Mouse (Mus musculus): ENCODE measurements around the gene Amd1.

DNA sequence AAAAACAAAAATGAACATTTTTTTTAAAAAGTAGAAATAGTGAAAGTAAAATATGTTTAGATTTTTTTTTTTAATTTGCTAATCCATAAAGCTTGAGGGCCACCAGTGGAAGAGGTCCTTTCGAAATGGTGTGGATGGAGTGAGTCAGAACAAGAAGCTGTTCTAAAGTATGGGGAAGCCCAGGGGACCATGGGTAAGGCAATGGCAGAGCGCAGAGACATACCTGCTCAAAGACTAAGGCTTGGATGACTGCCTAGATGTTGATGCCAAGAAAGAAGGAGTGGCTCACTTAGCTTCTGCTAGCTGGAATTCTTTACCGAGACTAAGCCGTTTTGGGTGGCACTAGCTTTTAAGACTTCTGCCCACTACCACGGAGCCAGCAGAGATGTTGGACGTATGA, 39.8 kb downstream of the Amd1 start:
- no peak for TF ChIP-seq CTCF (IDR thresholded peaks at IDR 0.05; ENCODE audit: borderline replicate concordance, insufficient read depth, low read depth, low read length)
- no peak for TF ChIP-seq POLR2A (IDR thresholded peaks at IDR 0.05; ENCODE audit: borderline replicate concordance, insufficient read depth, low read length)

Data from cerebellum, adult 2 months (tissue).